Mouse (Mus musculus) A20 (cell line): ENCODE data around the gene Ncf4.
A peak's percentile ranks its signal among the peaks of the same experiment; 100 is the strongest.
"Not testable (repeated sequence)": the region's sequence is repeated elsewhere in the genome, so short reads cannot be mapped to it uniquely, and the experiment has no call there.

Source experiments
- DNase-seq: peaks from one replicate; pipeline ENCODE4 v3.0.0-alpha.2; 2011; ENCODE audit warnings: low read depth, low spot score

The Ncf4 gene

GRCm38 (mm10) chr15:78254751-78255150, 10.2 kb downstream of the Ncf4 start:
- no peak for DNase-seq

GRCm38 (mm10) chr15:78256602-78257259, 12.1 kb downstream of the Ncf4 start:
- not testable (repeated sequence) for DNase-seq

GRCm38 (mm10) chr15:78257326-78258050, 12.9 kb downstream of the Ncf4 start:
- peak; percentile 86 for DNase-seq

- no peak for DNase-seq
These were observed 13.8 kb downstream of the Ncf4 start for GRCm38 (mm10) chr15:78258246-78258865.

GRCm38 (mm10) chr15:78260668-78261333, 16.2 kb downstream of the Ncf4 start:
- no peak for DNase-seq

GRCm38 (mm10) chr15:78263286-78263685, 18.7 kb downstream of the Ncf4 start:
- DNase-seq, result no peak

GRCm38 (mm10) chr15:78267441-78267840, 22.8 kb downstream of the Ncf4 start:
- no peak for DNase-seq

GRCm38 (mm10) chr15:78267865-78268264, 23.3 kb downstream of the Ncf4 start:
- DNase-seq, result no peak

- DNase-seq, result no peak
These were observed 26.6 kb downstream of the Ncf4 start for GRCm38 (mm10) chr15:78271208-78271607.

GRCm38 (mm10) chr15:78278308-78278707, 33.7 kb downstream of the Ncf4 start:
- no peak for DNase-seq

- DNase-seq, result no peak
These were observed 43.3 kb downstream of the Ncf4 start for GRCm38 (mm10) chr15:78287941-78288340.

GRCm38 (mm10) chr15:78289775-78290174, 45.2 kb downstream of the Ncf4 start:
- DNase-seq, result not testable (repeated sequence)

GRCm38 (mm10) chr15:78293228-78293627, 48.6 kb downstream of the Ncf4 start:
- DNase-seq, result not testable (repeated sequence)

- no peak for DNase-seq
These were observed 49.1 kb downstream of the Ncf4 start for GRCm38 (mm10) chr15:78293716-78294115.

GRCm38 (mm10) chr15:78298558-78298957, 54.0 kb downstream of the Ncf4 start:
- DNase-seq, result no peak

GRCm38 (mm10) chr15:78299641-78300040, 55.0 kb downstream of the Ncf4 start:
- DNase-seq, result no peak

- no peak for DNase-seq
These were observed 56.2 kb downstream of the Ncf4 start for GRCm38 (mm10) chr15:78300773-78301172.

- DNase-seq, result no peak
These were observed 58.1 kb downstream of the Ncf4 start for GRCm38 (mm10) chr15:78302718-78303117.

GRCm38 (mm10) chr15:78303665-78304233, 59.1 kb downstream of the Ncf4 start:
- DNase-seq, result no peak

GRCm38 (mm10) chr15:78305341-78305933, 60.8 kb downstream of the Ncf4 start, which contains the start of gene Csf2rb2:
TSS of gene Csf2rb2 (minus strand) at chr15:78305721.
- DNase-seq, result peak; percentile 62

GRCm38 (mm10) chr15:78309865-78310264, 65.3 kb downstream of the Ncf4 start:
- DNase-seq, result no peak
